Mouse (Mus musculus) thymus, postnatal 4 days (tissue): Measurements from ENCODE around the gene Zfp882.
"Not testable (repeated sequence)": the region's sequence is repeated elsewhere in the genome, so short reads cannot be mapped to it uniquely, and the experiment has no call there.

Experiments
- DNase-seq: peaks from one replicate; pipeline ENCODE4 v3.0.0; 2021

The Zfp882 gene

DNA sequence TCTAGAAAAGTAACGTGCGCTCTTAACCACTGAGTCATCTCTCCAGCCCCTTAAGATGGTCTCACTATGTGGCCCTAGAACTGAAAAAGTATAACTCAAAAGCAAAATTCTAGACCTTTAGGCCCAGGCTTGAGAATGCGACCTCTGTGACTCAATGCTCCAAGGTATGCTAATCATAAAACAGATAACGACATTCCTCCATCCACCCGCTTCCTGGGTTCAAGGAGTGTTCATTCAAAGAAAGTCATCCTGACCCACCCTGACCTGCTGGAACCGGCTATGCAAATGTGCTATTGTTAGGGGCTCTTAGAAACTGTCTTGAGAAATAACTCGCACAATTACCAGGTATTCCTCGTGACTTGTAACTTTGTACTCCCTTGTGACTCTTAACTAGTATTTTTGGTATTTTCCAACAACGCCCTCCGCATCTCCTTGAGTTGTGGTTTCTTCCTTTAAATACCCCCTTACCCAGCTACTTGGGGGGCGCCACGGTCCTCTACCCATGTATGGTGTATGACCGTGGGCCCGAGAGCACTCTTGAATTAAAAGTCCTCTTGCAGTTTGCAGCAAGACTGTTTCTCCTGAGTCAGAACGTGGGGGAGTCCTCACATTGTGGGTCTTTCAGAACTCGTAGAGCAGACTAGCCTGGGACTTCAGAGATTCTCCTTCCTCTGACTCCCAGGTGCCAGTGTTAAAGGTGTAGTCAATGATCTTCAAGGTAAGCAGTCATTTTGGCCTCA lies 44.7 kb downstream of the Zfp882 start:
- DNase-seq, result not testable (repeated sequence)

DNA sequence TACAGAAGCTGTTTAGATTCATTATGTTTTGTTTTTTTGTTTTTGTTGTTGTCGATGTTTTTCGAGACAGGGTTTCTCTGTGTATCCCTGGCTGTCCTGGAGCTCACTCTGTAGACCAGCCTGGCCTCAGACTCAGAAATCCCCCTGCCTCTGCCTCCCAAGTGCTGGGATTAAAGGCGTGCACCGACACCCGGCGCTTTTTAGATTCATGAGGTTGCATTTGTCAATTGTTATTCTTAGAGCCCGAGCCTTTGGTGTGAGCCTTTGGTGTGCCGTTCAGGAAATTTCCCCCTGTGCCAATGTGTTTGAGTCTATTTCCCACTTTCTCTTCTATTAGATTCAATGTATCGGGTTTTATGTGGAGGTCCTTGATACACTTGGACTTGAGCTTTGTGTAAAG lies 46.3 kb downstream of the Zfp882 start:
- no peak for DNase-seq

DNA sequence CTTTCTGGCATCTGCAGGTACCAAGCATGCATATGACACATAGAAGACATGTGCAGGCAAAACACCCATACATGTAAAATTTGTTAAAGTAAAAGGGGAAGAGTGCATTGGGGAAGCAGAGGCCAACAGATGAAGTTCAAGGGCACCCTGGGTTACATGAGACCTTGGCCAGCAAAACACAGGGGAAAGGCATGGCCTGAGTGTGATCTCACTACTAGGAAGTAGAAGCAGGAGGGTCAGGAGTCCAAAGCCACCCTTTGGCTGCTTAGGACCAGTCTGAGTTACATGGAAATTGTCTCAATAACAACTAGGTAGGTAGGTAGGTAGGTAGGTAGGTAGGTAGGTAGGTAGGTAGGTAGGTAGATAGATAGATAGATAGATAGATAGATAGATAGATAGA lies 52.1 kb downstream of the Zfp882 start:
- no peak for DNase-seq

GRCm38 (mm10) chr8:71961796-71962195 lies 53.4 kb downstream of the Zfp882 start:
- no peak for DNase-seq

- DNase-seq, result no peak
These were observed 55.6 kb downstream of the Zfp882 start for GRCm38 (mm10) chr8:71964051-71964450.

GRCm38 (mm10) chr8:71965166-71965565 lies 56.8 kb downstream of the Zfp882 start:
- no peak for DNase-seq
